Mouse (Mus musculus): ENCODE results near the gene Vmn2r3. TPM values are rescaled to one million over a fixed set of nuclear protein-coding genes. Genes with fewer than 3 reads are reported as not detected.
"Not testable (repeated sequence)": the region's sequence is repeated elsewhere in the genome, so short reads cannot be mapped to it uniquely, and the experiment has no call there.

Vmn2r3 gene
- total RNA-seq (2021): not detected
- long read RNA-seq, experiment 1: 0 reads
- long read RNA-seq, experiment 2: 0 reads

GRCm38 (mm10) chr3:64289609-64290008, at the start of gene Vmn2r3:
Gene Vmn2r3 (minus strand): TSS chr3:64289709.
- intact Hi-C loops (cut with DNase I): no loop called here
- DNase-seq: no peak

GRCm38 (mm10) chr3:64332548-64332947, 43.0 kb upstream of the Vmn2r3 start:
- no peak for DNase-seq
- intact Hi-C loops (cut with DNase I): no loop called here

- intact Hi-C loops (cut with DNase I): no loop called here
- no peak for DNase-seq
Observed at GRCm38 (mm10) chr3:64321824-64322223, 32.3 kb upstream of the Vmn2r3 start.

- no peak for DNase-seq
- intact Hi-C loops (cut with DNase I): no loop called here
Observed at GRCm38 (mm10) chr3:64306799-64307198, 17.3 kb upstream of the Vmn2r3 start.

- intact Hi-C loops (cut with DNase I): no loop called here
- no peak for DNase-seq
Observed at GRCm38 (mm10) chr3:64265762-64266112, 23.8 kb downstream of the Vmn2r3 start.

- DNase-seq; intact Hi-C loops (cut with DNase I): not testable (repeated sequence)
Observed at GRCm38 (mm10) chr3:64265056-64265761, 24.3 kb downstream of the Vmn2r3 start.

- intact Hi-C loops (cut with DNase I): no loop called here
- no peak for DNase-seq
Observed at GRCm38 (mm10) chr3:64259582-64259981, 29.9 kb downstream of the Vmn2r3 start.

GRCm38 (mm10) chr3:64251646-64252045, 37.9 kb downstream of the Vmn2r3 start:
- no peak for DNase-seq
- intact Hi-C loops (cut with DNase I): no loop called here

GRCm38 (mm10) chr3:64250461-64250860, 39.0 kb downstream of the Vmn2r3 start:
- DNase-seq; intact Hi-C loops (cut with DNase I): not testable (repeated sequence)

- DNase-seq; intact Hi-C loops (cut with DNase I): not testable (repeated sequence)
Observed at GRCm38 (mm10) chr3:64235459-64235858, 54.0 kb downstream of the Vmn2r3 start.

- DNase-seq; intact Hi-C loops (cut with DNase I): not testable (repeated sequence)
Observed at GRCm38 (mm10) chr3:64233655-64234054, 55.9 kb downstream of the Vmn2r3 start.

- intact Hi-C loops (cut with DNase I): no loop called here
- DNase-seq: no peak
Observed at GRCm38 (mm10) chr3:64227243-64227642, 62.3 kb downstream of the Vmn2r3 start.

Other genes with a start within 250 kb of the Vmn2r3 start
- gene Vmn2r1, start 208.2 kb downstream of the Vmn2r3 start, total RNA-seq (2021): under 1 TPM; 0.07 to 0.08 TPM
- gene Vmn2r2, start 147.8 kb downstream of the Vmn2r3 start, total RNA-seq (2021): not detected
- not detected for gene Vmn2r4, start 125.7 kb upstream of the Vmn2r3 start, total RNA-seq (2021)
- gene Vmn2r5, start 220.1 kb upstream of the Vmn2r3 start, total RNA-seq (2021): not detected

Measured in gastrocnemius, postnatal 36 days (tissue).